Comparison of ENCODE assay signal across 28 mouse cellular contexts in the genomic region with DNA sequence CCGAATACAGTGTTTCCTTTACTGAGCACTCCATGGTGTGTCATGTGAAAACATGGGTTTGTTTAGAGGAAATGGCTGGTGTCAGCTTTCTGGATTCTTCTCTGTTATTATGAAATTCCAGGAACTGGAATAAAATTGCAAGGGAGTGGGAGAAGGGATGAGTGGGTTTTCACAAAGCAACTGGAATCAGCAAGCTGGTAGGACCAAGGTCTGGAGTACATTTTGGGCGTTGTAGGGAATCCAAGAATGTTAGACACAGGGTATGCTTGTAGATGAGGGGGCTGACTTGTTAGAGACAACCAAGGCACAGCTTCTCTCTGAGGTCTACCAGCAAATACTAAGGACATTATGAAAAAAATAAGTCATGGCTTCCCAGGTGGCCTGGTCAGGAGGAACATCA.
DNase-seq lines count a peak whose midpoint lies in the region; ATAC-seq and TF ChIP-seq lines count a peak whose summit lies in the region.
"Had no signal": no experiment of that assay in that cellular context is flagged by ENCODE, and none has a peak within 500 bp of the region (broad histone marks: within the 10 kb centered on the region; RNA-seq: fewer than 3 reads in every experiment).

No protein-coding gene starts in this region.

- no peaks in the 10 kb centered on the region for H3K9me3 ChIP-seq in embryonic facial prominence, embryonic 10.5 days
- H3K9me3 ChIP-seq in embryonic facial prominence, embryonic 15.5 days (replicated peaks), result no peaks in the 10 kb centered on the region
- H3K9me3 ChIP-seq: forebrain, embryonic 10.5 days; forebrain, embryonic 15.5 days; heart, embryonic 13.5 days; hindbrain, embryonic 10.5 days; hindbrain, embryonic 15.5 days; limb, embryonic 13.5 days; midbrain, embryonic 13.5 days had no signal

- H3K27ac ChIP-seq in embryonic facial prominence, embryonic 10.5 days (replicated peaks), result peak overlapping the region; percentile 40; the same call in 1 of the 2 replicates
- H3K27ac ChIP-seq in embryonic facial prominence, embryonic 15.5 days (replicated peaks), result peak overlapping the region; percentile 68
- no peak overlapping the region for H3K27ac ChIP-seq in heart, adult 2 months
- H3K27ac ChIP-seq: forebrain, embryonic 10.5 days; forebrain, embryonic 15.5 days; gastrocnemius, adult 2 months; heart, embryonic 13.5 days; hindbrain, embryonic 10.5 days; hindbrain, embryonic 15.5 days; limb, embryonic 13.5 days; macrophage; midbrain, embryonic 13.5 days had no signal

- DNase-seq in frontal cortex, adult 2 months (ENCODE audit: extremely low spot score in 1 of 2, low spot score in 1 of 2), result peak; percentile 38 to 49
- DNase-seq in frontal cortex, postnatal 25 days (ENCODE audit: low spot score in 2 of 2), result no peak
- DNase-seq in left cerebral cortex, adult 9 months (ENCODE audit: low spot score in 2 of 2), result peak; percentile 2 to 8
- DNase-seq in left cerebral cortex, postnatal 4 days, result no peak
- no peak for DNase-seq in embryonic facial prominence, embryonic 10.5 days (ENCODE audit: low spot score)
- no peak for DNase-seq in heart, adult 2 months
- DNase-seq: adrenal gland, adult 8-10 months; cerebellum, adult 11 months; cerebellum, adult 9-11 months; embryo, embryonic 11 days; gastrocnemius, adult 2 months; gastrocnemius, postnatal 36 days; kidney, adult 11 months; kidney, postnatal 14 days; right cerebral cortex, postnatal 4 days; thymus, postnatal 4 days had no signal

- 75% methylated on average over 2 of the region's 2 CpGs for WGBS in embryonic facial prominence, embryonic 10.5 days
- 54% methylated on average over 2 of the region's 2 CpGs for WGBS in embryonic facial prominence, embryonic 15.5 days
- WGBS in heart, adult 2 months, result 75% methylated on average over 2 of the region's 2 CpGs

- TF ChIP-seq POLR2A in heart, adult 2 months (IDR thresholded peaks at IDR 0.05; ENCODE audit: insufficient read depth, low read depth, low read length), result no peak

- H3K4me3 ChIP-seq in embryonic facial prominence, embryonic 10.5 days, result no peak overlapping the region
- H3K4me3 ChIP-seq in embryonic facial prominence, embryonic 15.5 days (replicated peaks), result no peak overlapping the region
- H3K4me3 ChIP-seq in heart, adult 2 months, result no peak overlapping the region
- H3K4me3 ChIP-seq: forebrain, embryonic 10.5 days; forebrain, embryonic 15.5 days; gastrocnemius, adult 2 months; heart, embryonic 13.5 days; hindbrain, embryonic 10.5 days; hindbrain, embryonic 15.5 days; limb, embryonic 13.5 days; midbrain, embryonic 13.5 days had no signal

- H3K4me2 ChIP-seq in embryonic facial prominence, embryonic 15.5 days (replicated peaks), result no peak overlapping the region
- H3K4me2 ChIP-seq: forebrain, embryonic 15.5 days; heart, embryonic 13.5 days; hindbrain, embryonic 15.5 days; limb, embryonic 13.5 days; liver, embryonic 11.5 days; midbrain, embryonic 13.5 days had no signal

- peaks cover 30% of the 10 kb centered on the region for H3K4me1 ChIP-seq in embryonic facial prominence, embryonic 10.5 days
- H3K4me1 ChIP-seq in embryonic facial prominence, embryonic 15.5 days, result peaks cover 39% of the 10 kb centered on the region
- H3K4me1 ChIP-seq in heart, adult 2 months (ENCODE audit: control insufficient read depth, insufficient read depth, low read length), result peaks cover 4% of the 10 kb centered on the region; the same call in 1 of the 2 replicates
- H3K4me1 ChIP-seq: forebrain, embryonic 10.5 days; forebrain, embryonic 15.5 days; hindbrain, embryonic 10.5 days; hindbrain, embryonic 15.5 days; midbrain, embryonic 13.5 days had no signal

- H3K9ac ChIP-seq in embryonic facial prominence, embryonic 15.5 days, result no peak overlapping the region
- no peak overlapping the region for H3K9ac ChIP-seq in heart, adult 2 months (ENCODE audit: low read depth, low read length)
- H3K9ac ChIP-seq: forebrain, embryonic 15.5 days; heart, embryonic 13.5 days; hindbrain, embryonic 15.5 days; limb, embryonic 13.5 days; midbrain, embryonic 13.5 days had no signal

- intact Hi-C loops in left cerebral cortex, postnatal 4 days (cut with DNase I), result no loop called here
- intact Hi-C loops in heart, adult 2 months (cut with DNase I), result no loop called here

- ATAC-seq in embryonic facial prominence, embryonic 15.5 days (ENCODE audit: insufficient number of reproducible peaks, low FRiP score, low TSS enrichment, low read depth), result no peak
- ATAC-seq: forebrain, embryonic 15.5 days; inflammation-experienced regulatory T-cells, adult 6 months; midbrain, embryonic 13.5 days had no signal

- H3K79me2 ChIP-seq in heart, adult 2 months (replicated peaks; ENCODE audit: control insufficient read depth, insufficient read depth, low read length), result no peaks in the 10 kb centered on the region

- TF ChIP-seq CTCF in heart, adult 2 months (IDR thresholded peaks at IDR 0.05), result no peak

- H3K27me3 ChIP-seq in embryonic facial prominence, embryonic 10.5 days (replicated peaks; ENCODE audit: low read depth, poor library complexity, severe bottlenecking), result no peaks in the 10 kb centered on the region
- no peaks in the 10 kb centered on the region for H3K27me3 ChIP-seq in embryonic facial prominence, embryonic 15.5 days
- no peaks in the 10 kb centered on the region for H3K27me3 ChIP-seq in heart, adult 2 months (ENCODE audit: control insufficient read depth, insufficient read depth, low read length)
- H3K27me3 ChIP-seq: forebrain, embryonic 15.5 days; heart, embryonic 13.5 days; hindbrain, embryonic 15.5 days; midbrain, embryonic 13.5 days had no signal

- no peaks in the 10 kb centered on the region for H3K36me3 ChIP-seq in embryonic facial prominence, embryonic 10.5 days (replicated peaks)
- no peaks in the 10 kb centered on the region for H3K36me3 ChIP-seq in embryonic facial prominence, embryonic 15.5 days
- H3K36me3 ChIP-seq in heart, adult 2 months (ENCODE audit: control insufficient read depth, insufficient read depth, low read length), result no peaks in the 10 kb centered on the region; the same call in 1 of the 2 replicates
- H3K36me3 ChIP-seq: forebrain, embryonic 10.5 days; forebrain, embryonic 15.5 days; G1E; heart, embryonic 13.5 days; hindbrain, embryonic 10.5 days; hindbrain, embryonic 15.5 days; limb, embryonic 13.5 days; midbrain, embryonic 13.5 days had no signal

- no peak for TF ChIP-seq EP300 in heart, adult 2 months (IDR thresholded peaks at IDR 0.05; ENCODE audit: insufficient read depth, low read depth, low read length)

Comparison
In these comparisons a context has a peak if more than half of its experiments do, and no peak if none do; other contexts are left out.
1. DNase-seq: peak in frontal cortex, adult 2 months (2 of 2) and left cerebral cortex, adult 9 months (2 of 2); none in frontal cortex, postnatal 25 days (0 of 2), left cerebral cortex, postnatal 4 days (single experiment), embryonic facial prominence, embryonic 10.5 days (single experiment) and heart, adult 2 months (0 of 2).